Mouse (Mus musculus) gonadal fat pad, adult 2 months (tissue): ENCODE measurements at regions not wholly inside any gene's neighbourhood (a gene's known extent, or its start where the extent isn't known, plus 50 kb on each side); places are given as distances from the start of the nearest gene placed in this dataset.

ENCODE experiments used
- DNase-seq: peaks from one replicate; pipeline ENCODE4 v3.0.0-alpha.2; 2012; ENCODE audit warnings: low read depth

DNA sequence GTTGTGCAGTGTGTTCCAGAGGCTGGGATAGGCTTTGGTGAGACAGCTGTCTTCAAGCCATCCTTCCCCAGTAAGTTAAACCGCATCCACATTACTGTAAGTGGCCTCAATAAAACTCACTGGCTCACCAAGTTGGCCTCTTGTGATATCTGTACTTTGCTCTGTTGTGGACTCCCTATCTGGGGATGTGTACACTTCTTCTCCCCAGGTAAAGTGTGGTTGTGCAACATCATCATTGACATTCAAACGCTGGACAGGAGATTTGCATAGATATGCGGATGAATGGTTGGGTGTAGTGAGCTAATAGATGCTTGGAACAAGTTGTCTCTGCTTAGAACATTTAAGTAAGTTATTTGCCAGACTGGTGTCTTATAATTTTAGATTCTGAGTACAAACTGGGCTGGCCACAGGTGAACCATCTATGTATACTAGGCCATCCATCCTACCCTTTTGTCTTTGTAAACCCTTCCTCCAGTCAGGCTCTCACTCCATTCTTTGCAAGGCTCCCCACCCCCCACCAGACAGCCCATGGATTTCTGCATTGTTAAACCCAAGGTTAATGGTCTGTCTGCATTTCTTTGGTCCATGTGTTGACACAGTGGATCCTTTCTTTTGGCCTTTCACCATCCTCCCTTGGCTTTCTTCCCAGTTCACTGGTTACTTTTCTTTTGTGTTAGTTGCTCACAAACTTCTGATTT, 303.0 kb downstream of the Plpp3 start:
- no peak for DNase-seq

DNA sequence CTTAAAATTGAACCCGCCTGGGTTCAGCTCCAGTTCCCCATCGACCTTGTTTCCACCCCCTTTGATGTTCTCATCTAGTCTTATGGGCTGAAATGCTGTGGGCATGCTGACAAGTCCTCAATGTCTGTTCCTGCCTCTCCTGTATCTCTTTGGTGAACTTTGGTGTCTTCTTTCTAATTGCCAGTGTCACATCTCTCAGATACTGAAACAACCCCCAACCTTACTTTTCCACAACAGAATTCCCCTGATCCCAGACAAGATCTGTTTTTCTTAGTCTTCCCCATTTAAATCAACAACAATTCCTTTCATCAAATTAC, 303.5 kb downstream of the Plpp3 start:
- DNase-seq = no peak

DNA sequence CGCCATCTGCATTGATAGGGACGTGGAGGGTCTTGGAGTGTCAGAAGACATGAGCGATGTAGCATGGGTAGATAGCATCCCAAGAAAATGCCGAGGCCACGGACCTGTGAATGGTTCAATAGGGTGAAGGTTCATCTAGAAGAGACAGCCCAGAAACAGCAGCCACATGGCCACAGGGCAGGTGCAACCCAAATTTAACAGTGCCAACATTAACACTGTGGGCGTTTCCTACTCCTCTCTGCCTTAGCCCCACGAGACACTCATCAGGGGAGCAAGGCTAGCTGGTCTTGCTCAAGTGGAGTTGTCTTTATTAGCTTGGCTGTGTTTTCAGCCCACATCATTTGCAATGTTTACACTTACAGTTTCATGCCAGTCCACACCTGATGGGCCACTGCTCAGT, 310.7 kb downstream of the Plpp3 start:
- peak; percentile 86 for DNase-seq

DNA sequence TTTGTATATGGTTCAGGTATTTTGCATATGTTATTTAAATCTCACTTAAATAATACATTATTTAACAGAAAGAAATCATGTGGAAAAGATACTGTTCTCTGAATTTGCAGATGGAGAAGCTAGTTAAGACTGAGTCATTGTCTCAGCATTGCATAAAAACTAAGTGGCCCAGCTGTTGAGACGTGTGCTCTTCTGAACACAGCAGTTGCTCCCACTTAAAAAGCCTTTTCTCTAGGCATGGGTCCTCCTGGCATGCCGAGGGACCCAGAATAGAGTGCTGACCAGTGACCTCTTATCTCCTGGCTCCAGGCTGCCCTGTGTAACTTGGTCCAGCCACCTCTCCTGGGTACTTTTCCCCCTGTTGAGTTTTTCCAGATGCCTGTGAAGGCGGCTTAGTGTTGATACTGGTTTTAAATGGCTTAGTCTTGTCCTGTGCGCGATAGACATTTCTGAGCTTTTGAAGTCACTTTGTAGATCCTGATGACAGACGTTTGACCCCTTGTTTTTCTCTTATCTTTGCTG, 312.2 kb downstream of the Plpp3 start:
- no peak for DNase-seq

DNA sequence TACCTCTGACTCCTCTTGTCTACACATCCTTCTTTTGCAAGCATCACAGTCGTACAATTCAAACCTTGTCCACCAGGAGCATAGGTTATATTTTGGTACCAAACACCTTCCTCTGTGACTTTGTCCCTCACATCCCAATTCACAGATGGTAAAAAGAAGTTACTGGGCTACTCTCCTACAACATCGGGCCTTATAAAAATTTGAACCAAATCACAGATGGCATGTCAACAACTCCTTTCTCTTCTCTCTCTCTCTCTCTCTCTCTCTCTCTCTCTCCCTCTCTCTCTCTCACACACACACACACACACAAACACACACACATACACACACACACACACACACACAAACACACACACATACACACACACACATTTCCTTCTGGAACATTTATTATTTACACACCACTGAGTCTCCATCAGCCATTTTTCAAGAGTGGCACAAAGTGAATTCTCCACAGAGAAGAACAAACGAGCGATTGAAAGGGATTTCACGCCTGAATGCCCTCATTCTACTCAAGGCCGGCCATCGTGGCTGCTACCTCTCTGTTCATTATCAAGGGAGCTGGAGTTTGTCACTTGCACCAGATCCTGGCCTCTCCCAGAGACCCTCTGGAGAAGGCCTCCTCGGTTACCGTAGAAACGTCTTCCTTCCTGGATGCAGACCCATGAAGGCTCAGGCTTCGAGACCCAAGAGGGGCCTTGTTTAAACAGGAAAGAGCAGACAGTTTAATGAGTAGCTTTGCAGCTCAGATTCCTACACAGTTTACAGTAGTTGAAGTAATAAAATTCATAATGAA, 314.7 kb upstream of the Gm12728 start:
- DNase-seq = no peak

DNA sequence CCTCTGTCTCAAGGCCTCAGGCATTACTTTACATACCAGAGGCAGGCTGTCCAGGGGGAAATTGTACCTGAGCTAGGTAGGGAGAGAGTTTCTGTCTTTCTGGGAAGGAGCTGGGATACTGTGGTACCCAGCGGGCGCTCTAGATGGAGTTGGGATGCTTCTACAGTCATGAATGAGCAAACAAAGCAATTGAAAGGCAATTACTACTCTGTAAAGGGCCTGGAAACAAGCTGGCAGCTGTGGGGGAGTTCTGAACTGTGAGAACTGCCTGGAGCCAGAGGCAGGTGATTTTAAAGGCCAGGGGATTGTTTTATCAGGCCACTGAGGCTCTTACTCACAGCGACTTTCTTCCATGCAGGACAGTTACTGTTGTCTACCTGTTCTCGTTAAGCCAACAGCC, 313.3 kb upstream of the Gm12728 start:
- DNase-seq = no peak

DNA sequence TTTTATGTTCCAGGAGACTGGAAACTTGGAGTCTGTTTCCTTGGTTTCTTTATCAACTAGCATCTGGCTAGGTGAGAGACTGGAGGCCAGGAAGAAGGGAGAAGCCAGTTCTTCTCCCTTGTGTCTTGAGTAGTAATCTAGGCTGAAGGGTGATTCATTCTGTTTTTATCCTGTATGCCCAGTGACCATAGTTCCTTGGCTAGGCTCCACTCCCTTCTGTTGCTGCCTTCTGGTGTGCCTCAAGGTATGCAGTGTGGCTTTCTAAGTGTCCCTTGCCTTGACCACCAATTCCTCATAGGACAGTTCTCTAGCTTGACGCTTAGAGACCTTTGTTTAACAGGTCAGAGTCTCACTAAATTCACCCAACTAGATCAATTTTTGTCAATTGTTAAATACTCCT, 303.3 kb upstream of the Gm12728 start:
- DNase-seq = no peak

DNA sequence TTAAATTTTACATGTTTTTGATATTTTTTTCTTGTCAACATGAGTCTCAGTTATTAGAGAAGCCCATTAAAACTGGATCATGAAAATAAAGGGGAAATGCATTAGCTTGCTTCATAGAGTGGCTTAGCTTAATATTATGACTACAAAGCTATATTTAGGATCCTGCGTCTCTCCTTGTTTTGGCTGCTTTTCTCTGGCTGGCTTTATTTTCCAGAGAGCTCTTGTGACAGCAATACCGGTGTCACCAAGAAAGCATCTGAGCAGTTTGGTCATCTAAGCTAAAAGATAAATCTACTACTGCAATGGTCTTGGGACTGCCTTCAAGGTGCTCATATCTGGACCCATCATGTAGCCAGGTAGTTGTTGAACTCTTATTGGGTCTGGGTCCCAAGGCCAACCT, 293.5 kb upstream of the Gm12728 start:
- DNase-seq = no peak

DNA sequence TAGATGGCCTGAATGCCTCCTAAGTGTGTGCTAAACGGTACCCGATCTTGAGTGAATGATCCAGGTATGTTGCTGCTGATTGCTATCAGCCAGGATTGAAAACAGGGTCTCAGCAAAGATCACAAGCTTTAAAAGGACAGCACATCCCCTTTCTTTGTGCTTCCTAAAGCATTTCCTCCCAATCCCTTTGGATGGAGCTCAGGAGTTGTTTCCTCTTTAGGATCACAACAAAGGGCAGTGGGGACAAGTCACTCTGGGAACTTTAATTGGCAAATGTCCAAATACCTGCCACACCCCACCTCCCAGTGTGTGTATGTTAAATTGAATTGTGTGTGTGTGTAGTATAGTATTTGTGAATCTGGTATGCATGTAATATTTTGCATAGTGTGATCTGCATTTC, 283.5 kb upstream of the Gm12728 start:
- DNase-seq = no peak

DNA sequence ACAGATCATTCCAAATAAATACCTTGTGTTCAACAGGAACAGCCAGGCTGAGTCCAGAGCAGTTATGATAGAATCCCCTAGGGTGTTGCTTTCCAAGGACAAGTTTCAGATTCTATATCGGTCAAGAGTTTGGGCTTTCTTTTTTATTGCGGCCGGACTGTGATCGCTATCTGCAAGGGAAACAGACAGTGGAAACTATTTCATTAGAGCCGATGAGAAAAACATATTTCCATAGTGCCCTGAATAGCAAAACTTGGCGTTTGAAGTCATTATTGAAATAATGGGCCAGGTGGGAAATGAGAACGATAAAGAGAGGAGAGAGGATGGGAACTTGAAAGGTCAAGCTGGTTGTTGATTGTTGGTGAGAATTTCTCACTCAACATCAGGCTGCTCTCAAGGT, 282.4 kb upstream of the Gm12728 start:
- no peak for DNase-seq

DNA sequence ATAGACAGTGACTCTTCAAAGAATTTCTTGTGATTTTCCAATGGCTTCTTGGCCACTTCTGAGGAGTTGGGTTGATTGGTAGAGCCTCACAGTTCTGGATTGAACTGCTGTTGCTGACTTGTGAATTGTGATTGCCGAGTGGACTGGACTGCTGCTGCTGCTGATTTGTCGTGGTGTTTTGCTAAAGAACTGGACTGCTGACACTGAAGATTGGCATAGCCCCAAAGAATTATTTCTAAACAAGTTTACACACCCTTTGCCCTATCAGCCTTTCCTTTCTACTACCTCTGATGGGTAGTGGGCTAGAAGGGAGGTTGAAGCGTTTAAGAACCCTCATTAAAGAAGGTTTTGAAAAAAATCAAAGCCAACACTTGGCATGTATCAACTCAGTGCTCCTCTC, 280.6 kb upstream of the Gm12728 start:
- DNase-seq = no peak

DNA sequence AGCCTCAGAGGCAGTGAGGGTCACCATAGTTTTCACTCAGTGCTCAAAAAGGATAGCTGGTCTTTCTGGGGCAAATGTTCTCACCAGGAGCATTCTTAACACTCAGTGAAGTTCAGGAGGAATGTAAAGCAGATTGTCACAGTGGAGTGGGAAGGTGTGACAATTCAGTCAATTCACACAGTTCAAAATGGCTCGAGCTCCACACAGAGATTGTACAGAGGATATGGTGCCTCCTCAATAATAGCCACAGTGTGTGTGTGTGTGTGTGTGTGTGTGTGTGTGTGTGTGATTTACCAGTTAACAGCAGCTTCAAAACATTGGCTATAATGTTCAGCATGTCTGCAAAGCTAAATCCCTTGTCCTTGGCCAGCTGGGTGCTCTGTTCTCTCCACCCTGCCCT, 279.3 kb upstream of the Gm12728 start:
- DNase-seq = no peak

DNA sequence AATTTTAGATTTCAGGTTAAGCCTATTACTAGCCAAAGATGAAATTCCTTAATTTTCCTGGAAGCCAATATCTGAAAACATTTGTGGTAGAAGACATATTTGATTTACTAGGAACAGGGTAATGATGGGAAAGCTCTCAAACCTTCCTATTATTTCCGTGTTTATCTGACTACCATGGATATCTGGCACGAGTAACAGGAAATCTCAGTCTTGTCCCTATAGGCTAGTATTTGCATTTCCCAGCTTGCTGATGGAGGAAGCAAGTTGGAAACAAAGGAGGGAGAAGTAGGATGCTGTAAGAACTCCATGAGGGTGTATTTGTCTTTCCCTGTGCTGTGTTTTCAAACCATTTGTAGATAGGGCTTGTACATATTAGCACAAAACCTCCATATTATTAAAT, 264.5 kb upstream of the Gm12728 start:
- DNase-seq = no peak

DNA sequence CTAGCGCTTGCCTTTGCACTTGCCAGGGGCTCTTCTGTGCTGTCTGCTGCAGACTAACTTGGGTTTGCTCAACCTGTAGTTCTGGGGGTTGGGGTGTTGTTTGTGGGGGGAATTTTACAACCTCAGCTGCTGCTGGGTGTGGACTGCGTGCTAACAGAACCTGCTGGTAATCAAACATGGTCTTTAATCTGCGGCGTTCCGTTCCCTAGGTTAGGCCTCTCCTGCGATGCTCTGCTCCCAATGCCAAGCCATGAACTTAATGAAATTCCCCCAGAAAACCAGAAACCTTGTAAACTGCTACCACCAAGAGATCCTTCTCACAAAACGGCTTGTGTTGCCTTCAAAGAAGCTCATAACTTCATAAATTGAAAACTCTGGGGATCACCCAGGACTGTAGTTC, 262.9 kb upstream of the Gm12728 start:
- no peak for DNase-seq

DNA sequence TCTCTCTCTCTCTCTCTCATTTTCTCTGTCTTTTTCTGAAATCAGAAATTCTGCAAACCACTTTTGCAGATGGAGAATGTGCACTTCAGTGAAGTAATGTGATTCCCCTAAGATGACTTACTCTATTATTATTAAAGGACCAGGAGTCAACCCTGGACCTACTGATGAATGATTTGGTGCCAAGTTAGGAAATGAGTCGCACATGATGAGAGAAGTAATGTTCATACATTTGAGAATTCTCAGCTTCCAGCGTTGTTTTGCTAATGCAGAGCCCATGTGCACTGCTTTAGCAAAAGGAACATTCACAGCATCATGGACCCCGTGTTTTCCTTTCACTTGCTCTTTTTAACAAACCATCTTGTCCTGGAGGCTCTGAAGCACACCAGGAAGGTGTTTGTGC, 262.4 kb upstream of the Gm12728 start:
- DNase-seq = no peak

DNA sequence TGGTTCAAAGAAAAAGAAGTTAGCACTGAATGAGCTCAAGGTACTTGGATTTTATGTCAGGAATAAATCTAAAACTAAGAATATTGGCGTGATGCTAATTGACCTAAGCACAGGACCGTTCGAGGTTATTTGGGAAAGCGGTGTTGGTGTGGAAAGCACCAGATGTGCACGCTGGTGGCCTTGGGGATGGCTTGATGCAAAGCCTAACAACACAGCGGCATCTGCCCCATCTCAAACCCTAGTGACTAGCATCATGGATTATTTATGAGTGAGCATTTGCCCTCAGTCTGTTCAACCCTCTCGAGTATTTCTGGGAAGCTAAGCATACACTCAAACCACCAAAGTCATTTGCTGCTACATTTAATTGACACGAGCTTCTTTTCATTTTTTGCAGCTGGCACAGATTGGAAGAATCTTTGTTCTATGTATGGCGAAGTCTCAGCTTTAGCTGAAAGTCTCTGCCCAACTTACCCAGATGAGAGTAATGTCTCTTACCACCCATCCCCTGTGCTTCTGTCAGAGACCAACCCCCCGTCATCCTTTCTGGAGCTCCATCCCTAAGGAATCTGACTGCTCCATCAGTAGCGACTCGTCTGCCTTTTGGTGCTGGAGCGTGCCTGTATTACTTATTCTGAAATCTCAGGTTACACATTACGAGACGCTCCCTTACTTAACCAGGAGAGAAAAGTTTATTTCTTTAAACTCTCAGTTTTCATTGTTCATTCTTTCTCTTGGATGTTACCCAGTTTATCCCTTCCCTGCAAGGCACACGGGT, 257.8 kb upstream of the Gm12728 start:
- DNase-seq = no peak

DNA sequence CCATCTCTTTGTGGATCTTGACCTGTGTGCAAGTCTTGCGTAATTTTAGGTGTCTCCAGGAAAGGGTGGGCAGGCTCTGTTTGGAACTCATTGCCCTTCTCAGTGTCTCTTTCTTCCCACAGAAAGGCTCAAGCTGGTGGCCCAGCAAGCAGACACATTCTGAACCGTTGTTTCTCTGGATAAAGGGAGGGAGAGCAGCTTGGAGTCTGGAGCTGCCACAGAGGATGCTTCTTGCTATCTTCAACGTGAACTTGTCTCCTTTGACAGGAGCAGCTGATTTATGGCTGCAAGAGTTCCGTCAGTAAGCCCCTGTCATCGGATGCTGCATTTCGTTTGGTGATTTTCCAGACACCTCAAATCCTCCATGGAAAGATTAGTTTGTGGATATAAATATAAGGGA, 254.2 kb upstream of the Gm12728 start:
- no peak for DNase-seq

DNA sequence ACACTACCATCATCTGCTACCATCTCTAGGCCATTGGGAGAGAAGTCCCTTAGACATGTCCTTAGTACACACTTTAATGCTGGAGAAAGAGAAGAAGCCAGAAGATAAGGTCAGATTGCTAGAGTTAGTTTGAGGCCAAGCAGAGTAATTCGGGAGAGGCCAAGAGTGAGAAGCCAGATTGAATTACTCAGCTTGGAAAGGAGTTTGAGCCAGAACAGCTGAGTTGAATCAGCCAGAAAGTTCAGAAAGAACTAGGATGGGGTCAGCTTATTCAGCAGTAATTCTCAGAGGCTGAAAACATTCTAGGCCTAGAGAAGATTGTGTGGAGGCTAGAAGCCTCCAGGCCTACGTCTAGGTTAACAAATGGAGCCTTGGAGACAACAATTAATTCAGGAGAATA, 244.2 kb upstream of the Gm12728 start:
- DNase-seq = no peak

DNA sequence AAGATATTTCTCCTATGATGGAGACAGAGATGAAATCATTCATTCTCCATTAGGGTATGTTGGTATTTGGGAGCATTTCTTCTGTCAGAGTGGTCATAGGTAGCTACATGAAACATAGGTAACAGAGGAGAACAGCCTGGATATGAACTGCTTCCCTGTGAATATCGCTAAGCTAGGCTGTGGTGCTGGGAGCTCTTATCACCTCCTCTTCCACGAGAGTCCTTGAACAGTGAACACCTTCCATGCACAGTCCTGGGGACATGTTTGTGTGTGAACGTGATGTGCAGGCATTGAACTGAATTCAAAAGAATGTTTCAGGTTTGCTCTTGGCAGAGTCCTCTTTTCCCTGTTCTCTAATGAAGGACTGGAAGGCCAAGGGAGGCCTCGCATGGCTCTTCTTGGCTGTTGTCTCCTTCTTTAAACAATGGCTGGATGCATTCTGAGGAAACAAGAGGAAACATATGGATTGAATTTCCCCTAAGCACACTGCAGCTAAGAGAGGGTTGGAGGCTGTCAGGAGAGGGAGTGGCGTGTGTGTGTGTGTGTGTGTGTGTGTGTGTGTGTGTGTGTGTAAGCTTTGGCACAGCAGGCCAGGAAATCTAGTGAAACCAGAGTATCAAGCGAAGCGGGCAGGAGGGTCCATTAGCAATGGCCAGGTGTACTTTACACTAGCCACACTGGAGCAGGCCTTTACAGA, 239.8 kb upstream of the Gm12728 start:
- DNase-seq = no peak

DNA sequence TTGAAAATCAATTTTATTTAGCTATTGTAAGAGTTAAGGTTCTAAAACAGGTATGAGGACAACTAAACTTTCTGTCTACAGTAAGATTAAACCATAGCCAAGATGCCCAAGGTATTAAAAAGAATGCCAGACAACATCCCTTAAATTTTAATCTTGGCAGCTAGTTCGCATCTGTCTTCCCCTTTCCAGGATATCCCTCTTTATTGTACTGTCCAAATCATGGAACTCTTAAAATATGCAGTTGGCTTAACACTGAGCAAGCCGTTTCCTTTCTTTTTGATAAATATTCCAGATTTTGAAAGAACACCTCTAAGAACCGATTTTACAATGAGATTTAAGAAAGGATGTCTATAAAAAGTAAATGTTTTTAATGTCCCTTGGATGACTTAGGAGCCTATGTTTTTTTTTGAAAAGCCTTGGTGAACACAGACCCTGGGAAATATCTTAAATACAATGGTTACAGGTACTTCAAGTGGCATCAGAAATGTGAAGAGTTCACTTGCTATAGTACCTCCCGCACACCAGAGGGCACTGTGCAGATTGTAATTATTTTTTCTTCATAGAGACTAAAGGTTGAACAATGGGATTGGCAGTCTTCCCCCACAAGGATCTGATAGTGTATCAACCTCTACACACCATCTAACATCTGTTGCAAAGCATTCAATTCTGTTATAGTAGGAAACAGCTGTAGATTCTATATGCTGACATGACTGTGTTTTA, 237.5 kb upstream of the Gm12728 start:
- no peak for DNase-seq

DNA sequence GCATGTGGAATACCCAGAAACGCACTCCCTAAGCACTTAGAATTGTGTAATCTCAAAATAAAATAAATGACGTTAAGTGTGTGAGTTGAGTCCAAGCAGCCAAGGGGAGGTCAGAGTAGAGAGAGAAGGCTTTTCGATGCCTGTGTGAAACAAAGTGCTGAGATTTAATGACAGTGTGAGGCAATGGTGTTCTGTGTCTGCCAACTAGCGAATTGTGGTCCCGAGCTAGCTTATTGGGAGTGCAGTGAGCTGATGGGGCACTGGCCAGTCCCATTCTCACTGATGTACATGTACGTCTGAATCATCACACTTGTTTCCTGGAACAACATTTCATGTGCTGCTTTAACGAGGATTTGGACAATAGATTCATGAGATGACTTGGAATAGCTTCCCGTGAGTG, 234.7 kb upstream of the Gm12728 start:
- no peak for DNase-seq

DNA sequence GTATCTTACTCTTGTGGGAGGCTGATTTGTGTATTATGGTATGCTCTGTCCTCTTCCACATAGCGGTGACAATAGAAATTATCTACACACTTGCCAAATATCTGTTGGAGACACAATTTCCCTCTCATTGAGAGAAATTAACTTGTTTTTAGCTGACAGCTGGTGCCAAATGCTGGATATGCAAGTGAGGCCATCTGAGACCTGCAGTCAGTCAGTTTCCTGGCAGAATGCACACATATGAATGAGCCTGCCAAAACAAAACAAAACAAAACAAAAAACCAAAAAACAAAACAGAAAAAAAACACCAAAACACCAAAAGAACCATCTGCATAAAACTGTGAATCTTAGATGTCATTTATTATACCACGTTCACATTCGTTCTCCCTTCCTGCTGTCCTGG, 233.7 kb upstream of the Gm12728 start:
- DNase-seq = no peak
